Mouse (Mus musculus) neural tube, embryonic 13.5 days (tissue): ENCODE measurements around the gene Mep1a. TPM values are rescaled to one million over a fixed set of nuclear protein-coding genes. Genes with fewer than 3 reads are reported as not detected.

Experiments used
- ATAC-seq: fragments of 200-750 bp; cut with Nextera tagmentation; 2 replicates; pipeline ENCODE4 v1.8.0; 2017; ENCODE audit warnings: low read depth, mild to moderate bottlenecking, moderate TSS enrichment, moderate library complexity
- H3K27ac ChIP-seq: fragments of 300-500 bp; sonication (generic); replicated peaks from 2 replicates; pipeline ENCODE4 v1.5.1; 2015; ENCODE audit warnings: moderate library complexity, mild to moderate bottlenecking, inconsistent platforms
- H3K27me3 ChIP-seq: fragments of 300-500 bp; sonication (generic); 2 replicates; pipeline ENCODE4 v1.6.1; 2015; ENCODE audit warnings: mild to moderate bottlenecking, inconsistent platforms
- H3K36me3 ChIP-seq: fragments of 300-500 bp; sonication (generic); 2 replicates; pipeline ENCODE4 v1.6.1; 2015; ENCODE audit warnings: mild to moderate bottlenecking, inconsistent platforms
- H3K4me1 ChIP-seq: fragments of 300-500 bp; sonication (generic); replicated peaks from 2 replicates; pipeline ENCODE4 v1.6.1; 2015; ENCODE audit warnings: inconsistent platforms
- H3K4me2 ChIP-seq: fragments of 300-500 bp; sonication (generic); 2 replicates; pipeline ENCODE4 v1.6.1; 2015; ENCODE audit warnings: inconsistent platforms, mild to moderate bottlenecking, moderate library complexity
- H3K4me3 ChIP-seq: fragments of 300-500 bp; sonication (generic); 2 replicates; pipeline ENCODE4 v1.5.1; 2015; ENCODE audit warnings: mild to moderate bottlenecking, inconsistent platforms
- H3K9ac ChIP-seq: fragments of 300-500 bp; sonication (generic); 2 replicates; pipeline ENCODE4 v1.6.1; 2015; ENCODE audit warnings: moderate library complexity, mild to moderate bottlenecking, inconsistent platforms
- H3K9me3 ChIP-seq: fragments of 300-500 bp; sonication (generic); 2 replicates; pipeline ENCODE4 v1.6.1; 2016; ENCODE audit warnings: inconsistent platforms
- whole genome bisulfite sequencing: fragments of 180-500 bp; shearing (Covaris S2); methylation state at CpG from one replicate; pipeline ENCODE4 v1.1.7; 2015; 5-methylcytosine and 5-hydroxymethylcytosine counted together
- polyA plus RNA-seq: library from polyadenylated mRNA; unstranded; fragments of >200 nt; fragmentation: Nextera tagmentation; extraction: Ambion mirVana; gene quantifications from 2 replicates; pipeline ENCODE4 v1.2.1, GENCODE M21; 2015

Gene Mep1a
- polyA plus RNA-seq, 1 experiment from 2014 or later = not detected

GRCm38 (mm10) chr17:43470039-43470438 is 32.6 kb downstream of the Mep1a start:
- no peak overlapping the region for H3K4me3 ChIP-seq
- no peaks in the 10 kb centered on the region for H3K4me1 ChIP-seq
- no peaks in the 10 kb centered on the region for H3K36me3 ChIP-seq
- no peak overlapping the region for H3K4me2 ChIP-seq
- no peaks in the 10 kb centered on the region for H3K27me3 ChIP-seq
- no peak overlapping the region for H3K27ac ChIP-seq
- WGBS = 55% methylated on average over 3 of the region's 3 CpGs
- no peak overlapping the region for H3K9ac ChIP-seq
- ATAC-seq = no peak
- no peaks in the 10 kb centered on the region for H3K9me3 ChIP-seq

- 36% methylated on average over 19 of the region's 19 CpGs for WGBS
- Histone ChIP-seq H3K4me1 (peaks cover 13% of the 10 kb centered on the region), H3K9ac (peak overlapping the region; percentile 13; the same call in 1 of the 2 replicates), H3K9me3 (no peaks in the 10 kb centered on the region), H3K36me3 (no peaks in the 10 kb centered on the region), H3K27ac (peak overlapping the region; percentile 24; the same call in 1 of the 2 replicates), H3K4me2 (no peak overlapping the region), H3K27me3 (no peaks in the 10 kb centered on the region), H3K4me3 (no peak overlapping the region)
- peak; percentile 96 for ATAC-seq
Measured at GRCm38 (mm10) chr17:43460245-43461181, 42.1 kb downstream of the Mep1a start.

- no peak overlapping the region for H3K4me3 ChIP-seq
- H3K36me3 ChIP-seq = no peaks in the 10 kb centered on the region
- peak overlapping the region; percentile 24; the same call in 1 of the 2 replicates for H3K27ac ChIP-seq
- WGBS = 74% methylated on average over 12 of the region's 12 CpGs
- H3K4me2 ChIP-seq = no peak overlapping the region
- H3K9ac ChIP-seq = no peak overlapping the region
- no peaks in the 10 kb centered on the region for H3K9me3 ChIP-seq
- ATAC-seq = no peak
- peaks cover 13% of the 10 kb centered on the region for H3K4me1 ChIP-seq
- H3K27me3 ChIP-seq = no peaks in the 10 kb centered on the region
Measured at GRCm38 (mm10) chr17:43459737-43460230, 42.8 kb downstream of the Mep1a start.

- Histone ChIP-seq H3K9me3 (no peaks in the 10 kb centered on the region), H3K4me1 (peaks cover 13% of the 10 kb centered on the region), H3K9ac (no peak overlapping the region), H3K27ac (no peak overlapping the region), H3K36me3 (no peaks in the 10 kb centered on the region), H3K4me3 (no peak overlapping the region), H3K27me3 (no peaks in the 10 kb centered on the region), H3K4me2 (no peak overlapping the region)
- WGBS = 18% methylated on average over 9 of the region's 9 CpGs
- 0 out of 2 replicates have a peak, but pooled peaks have one; percentile 28 for ATAC-seq
Measured at GRCm38 (mm10) chr17:43458598-43458997, 44.0 kb downstream of the Mep1a start.

GRCm38 (mm10) chr17:43451216-43451615 is 51.4 kb downstream of the Mep1a start:
- no peak overlapping the region for H3K4me3 ChIP-seq
- H3K4me1 ChIP-seq = no peaks in the 10 kb centered on the region
- ATAC-seq = no peak
- WGBS = 96% methylated on average over 1 of the region's 1 CpGs
- no peak overlapping the region for H3K9ac ChIP-seq
- no peaks in the 10 kb centered on the region for H3K9me3 ChIP-seq
- no peaks in the 10 kb centered on the region for H3K27me3 ChIP-seq
- no peak overlapping the region for H3K27ac ChIP-seq
- no peaks in the 10 kb centered on the region for H3K36me3 ChIP-seq
- no peak overlapping the region for H3K4me2 ChIP-seq

- Histone ChIP-seq H3K36me3 (no peaks in the 10 kb centered on the region), H3K4me1 (no peaks in the 10 kb centered on the region), H3K27me3 (no peaks in the 10 kb centered on the region), H3K9ac (no peak overlapping the region), H3K27ac (no peak overlapping the region), H3K4me3 (no peak overlapping the region), H3K4me2 (no peak overlapping the region), H3K9me3 (peaks cover 3% of the 10 kb centered on the region; the same call in 1 of the 2 replicates)
- 75% methylated on average over 8 of the region's 8 CpGs for WGBS
- no peak for ATAC-seq
Measured at GRCm38 (mm10) chr17:43434485-43434884, 68.1 kb downstream of the Mep1a start.

GRCm38 (mm10) chr17:43431692-43432091 is 70.9 kb downstream of the Mep1a start:
- Histone ChIP-seq H3K4me3 (no peak overlapping the region), H3K4me1 (no peaks in the 10 kb centered on the region), H3K9me3 (peaks cover 3% of the 10 kb centered on the region; the same call in 1 of the 2 replicates), H3K4me2 (no peak overlapping the region), H3K36me3 (no peaks in the 10 kb centered on the region), H3K27me3 (no peaks in the 10 kb centered on the region), H3K27ac (no peak overlapping the region), H3K9ac (no peak overlapping the region)
- no peak for ATAC-seq
- 79% methylated on average over 5 of the region's 5 CpGs for WGBS

Other genes starting within 250 kb of the Mep1a start
- gene Adgrf1, start 232.5 kb downstream of the Mep1a start, polyA plus RNA-seq = not detected in 2 replicates
- gene Adgrf5, start 142.4 kb downstream of the Mep1a start, polyA plus RNA-seq = 9.8 and 10.4 TPM in 2 replicates
- gene Ankrd66, start 40.8 kb upstream of the Mep1a start, polyA plus RNA-seq = 0.14 and 0.39 TPM in 2 replicates
- 63.6 and 66.2 TPM in 2 replicates for gene Pla2g7, start 65.3 kb upstream of the Mep1a start, polyA plus RNA-seq
- 0.25 and 0.87 TPM in 2 replicates for gene Tdrd6, start 127.5 kb upstream of the Mep1a start, polyA plus RNA-seq
- 92.2 and 96.9 TPM in 2 replicates for gene Slc25a27, start 164.4 kb upstream of the Mep1a start, polyA plus RNA-seq
- gene Cyp39a1, start 164.6 kb upstream of the Mep1a start, polyA plus RNA-seq = 13.2 TPM in 2 replicates